Mouse (Mus musculus) forebrain, embryonic 13.5 days (tissue): ENCODE measurements around the gene Ccdc180. TPM values are rescaled to one million over a fixed set of nuclear protein-coding genes. Genes with fewer than 3 reads are reported as not detected.
A peak's percentile ranks its signal among the peaks of the same experiment; 100 is the strongest.

Experiments used
- ATAC-seq: fragments of 200-750 bp; cut with Nextera tagmentation; 2 replicates; pipeline ENCODE4 v1.8.0; 2017
- H3K27ac ChIP-seq: fragments of 300-500 bp; sonication (generic); 2 replicates; pipeline ENCODE4 v1.5.1; 2015; ENCODE audit warnings: inconsistent platforms, mild to moderate bottlenecking, moderate library complexity
- H3K27me3 ChIP-seq: fragments of 300-500 bp; sonication (generic); 2 replicates; pipeline ENCODE4 v1.6.1; 2015; ENCODE audit warnings: mild to moderate bottlenecking, inconsistent platforms
- H3K36me3 ChIP-seq: fragments of 300-500 bp; sonication (generic); 2 replicates; pipeline ENCODE4 v1.6.1; 2015; ENCODE audit warnings: mild to moderate bottlenecking, inconsistent platforms; ENCODE audit not compliant: poor library complexity, severe bottlenecking
- H3K4me1 ChIP-seq: fragments of 300-500 bp; sonication (generic); 2 replicates; pipeline ENCODE4 v1.6.1; 2015; ENCODE audit warnings: inconsistent platforms
- H3K4me2 ChIP-seq: fragments of 300-500 bp; sonication (generic); 2 replicates; pipeline ENCODE4 v1.6.1; 2015; ENCODE audit warnings: inconsistent platforms, mild to moderate bottlenecking, moderate library complexity
- H3K4me3 ChIP-seq: fragments of 300-500 bp; sonication (generic); 2 replicates; pipeline ENCODE4 v1.5.1; 2015; ENCODE audit warnings: mild to moderate bottlenecking, inconsistent platforms
- H3K9ac ChIP-seq: fragments of 300-500 bp; sonication (generic); 2 replicates; pipeline ENCODE4 v1.6.1; 2015; ENCODE audit warnings: mild to moderate bottlenecking, inconsistent platforms
- H3K9me3 ChIP-seq: fragments of 300-500 bp; sonication (generic); replicated peaks from 2 replicates; pipeline ENCODE4 v1.6.1; 2016; ENCODE audit warnings: inconsistent platforms
- WGBS: fragments of 180-500 bp; shearing (Covaris S2); methylation state at CpG from one replicate; pipeline ENCODE4 v1.1.7; 2015; 5-methylcytosine and 5-hydroxymethylcytosine counted together
- polyA plus RNA-seq: library from polyadenylated mRNA; unstranded; fragments of >200 nt; fragmentation: Nextera tagmentation; extraction: Ambion mirVana; gene quantifications from 2 replicates; pipeline ENCODE4 v1.2.1, GENCODE M21; 2015

Ccdc180 gene
- polyA plus RNA-seq, 1 experiment from 2014 or later: 0.25 TPM

DNA sequence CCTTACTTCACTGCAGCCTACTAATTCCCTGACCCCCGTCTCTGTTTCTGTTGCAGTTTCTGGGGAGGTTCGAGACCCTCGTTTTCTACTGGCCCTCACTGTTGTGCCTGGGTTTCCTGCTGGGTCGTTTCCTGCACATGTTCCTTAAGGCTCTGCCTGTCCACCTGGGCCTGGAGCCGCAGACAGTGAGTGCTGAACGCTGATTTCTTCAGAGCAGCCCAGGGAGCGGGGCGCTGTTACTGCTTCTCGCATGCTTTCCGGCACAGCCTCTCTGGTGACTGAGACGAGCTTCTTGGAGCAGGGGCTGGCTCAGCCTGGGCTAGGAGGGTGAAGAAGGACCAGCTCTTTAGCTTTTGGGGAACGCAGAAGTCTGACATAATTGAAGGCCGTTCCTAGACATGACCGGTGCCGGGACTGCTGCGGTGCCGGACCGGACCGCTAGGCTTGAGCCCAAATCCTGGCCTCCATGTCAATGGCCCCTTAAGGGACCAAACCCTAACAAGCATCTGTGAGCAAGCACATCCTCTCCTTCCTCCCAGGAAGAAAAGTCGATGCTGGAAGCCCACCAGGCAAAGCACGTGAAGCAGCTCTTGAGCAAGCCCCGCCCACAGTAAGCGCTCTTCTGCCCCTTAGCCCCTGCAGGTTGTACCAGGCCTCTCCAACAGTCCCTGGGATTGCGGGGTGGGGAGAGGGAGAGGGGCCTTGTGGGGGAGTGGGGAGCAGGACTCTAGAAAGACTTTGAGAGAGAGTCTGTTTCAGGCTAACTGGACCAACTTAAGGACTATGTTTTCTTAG, 20.9 kb upstream of the Ccdc180 start:
- no peaks in the 10 kb centered on the region for H3K9me3 ChIP-seq
- WGBS: 25% methylated on average over 24 of the region's 24 CpGs
- H3K4me2 ChIP-seq: peak overlapping the region; percentile 12; the same call in 1 of the 2 replicates
- no peak overlapping the region for H3K4me3 ChIP-seq
- H3K36me3 ChIP-seq: no peaks in the 10 kb centered on the region
- H3K9ac ChIP-seq: no peak overlapping the region
- H3K4me1 ChIP-seq: peaks cover 5% of the 10 kb centered on the region
- 0 out of 2 replicates have a peak, but pooled peaks cover 5% of the 10 kb centered on the region for H3K27me3 ChIP-seq
- no peak overlapping the region for H3K27ac ChIP-seq
- ATAC-seq: no peak

GRCm38 (mm10) chr4:45872147-45872546, 18.0 kb upstream of the Ccdc180 start:
- Histone ChIP-seq H3K36me3 (no peaks in the 10 kb centered on the region), H3K27me3 (0 out of 2 replicates have a peak, but pooled peaks cover 2% of the 10 kb centered on the region), H3K9me3 (no peaks in the 10 kb centered on the region), H3K4me3 (no peak overlapping the region), H3K4me2 (no peak overlapping the region), H3K9ac (no peak overlapping the region), H3K4me1 (peaks cover 5% of the 10 kb centered on the region), H3K27ac (no peak overlapping the region)
- no peak for ATAC-seq
- 100% methylated on average over 1 of the region's 2 CpGs for WGBS

GRCm38 (mm10) chr4:45878929-45879328, 11.2 kb upstream of the Ccdc180 start:
- Histone ChIP-seq H3K27ac (no peak overlapping the region), H3K9ac (no peak overlapping the region), H3K9me3 (no peaks in the 10 kb centered on the region), H3K4me2 (no peak overlapping the region), H3K27me3 (0 out of 2 replicates have a peak, but pooled peaks cover 4% of the 10 kb centered on the region), H3K36me3 (no peaks in the 10 kb centered on the region), H3K4me1 (no peaks in the 10 kb centered on the region), H3K4me3 (no peak overlapping the region)
- WGBS: 39% methylated on average over 5 of the region's 5 CpGs
- no peak for ATAC-seq

DNA sequence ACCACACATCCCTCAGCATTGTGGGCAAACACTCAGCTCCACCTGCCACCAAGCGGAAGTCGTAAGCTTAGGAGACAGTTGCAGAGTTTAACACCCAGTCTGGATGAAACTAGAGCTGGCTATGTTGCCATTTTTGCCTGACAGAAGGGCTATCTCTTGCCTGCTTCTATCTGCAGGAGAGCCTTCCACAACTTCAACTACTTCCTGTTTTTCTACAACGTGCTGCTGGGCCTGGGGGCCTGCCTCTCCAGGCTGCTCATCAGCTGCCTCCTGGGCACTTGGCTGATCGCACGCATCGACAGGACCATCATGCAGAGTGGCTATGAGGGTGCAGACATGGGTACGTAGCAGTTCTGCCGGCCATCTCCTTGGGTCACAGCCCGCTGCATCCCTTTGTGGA, 7.6 kb upstream of the Ccdc180 start:
- H3K4me2 ChIP-seq: no peak overlapping the region
- WGBS: 92% methylated on average over 9 of the region's 9 CpGs

GRCm38 (mm10) chr4:45883250-45883649, 6.9 kb upstream of the Ccdc180 start:
- Histone ChIP-seq H3K9me3 (no peaks in the 10 kb centered on the region), H3K27me3 (0 out of 2 replicates have a peak, but pooled peaks cover 4% of the 10 kb centered on the region), H3K9ac (no peak overlapping the region), H3K27ac (no peak overlapping the region), H3K36me3 (no peaks in the 10 kb centered on the region), H3K4me3 (no peak overlapping the region), H3K4me1 (no peaks in the 10 kb centered on the region), H3K4me2 (no peak overlapping the region)
- WGBS: 92% methylated on average over 16 of the region's 16 CpGs
- ATAC-seq: no peak

More for the DNA sequence above, 7.6 kb upstream of the Ccdc180 start:
- 0 out of 2 replicates have a peak, but pooled peaks cover 4% of the 10 kb centered on the region for H3K27me3 ChIP-seq
- no peaks in the 10 kb centered on the region for H3K4me1 ChIP-seq
- H3K4me3 ChIP-seq: no peak overlapping the region
- no peak overlapping the region for H3K27ac ChIP-seq
- no peak for ATAC-seq
- H3K9ac ChIP-seq: no peak overlapping the region
- no peaks in the 10 kb centered on the region for H3K9me3 ChIP-seq
- H3K36me3 ChIP-seq: no peaks in the 10 kb centered on the region

DNA sequence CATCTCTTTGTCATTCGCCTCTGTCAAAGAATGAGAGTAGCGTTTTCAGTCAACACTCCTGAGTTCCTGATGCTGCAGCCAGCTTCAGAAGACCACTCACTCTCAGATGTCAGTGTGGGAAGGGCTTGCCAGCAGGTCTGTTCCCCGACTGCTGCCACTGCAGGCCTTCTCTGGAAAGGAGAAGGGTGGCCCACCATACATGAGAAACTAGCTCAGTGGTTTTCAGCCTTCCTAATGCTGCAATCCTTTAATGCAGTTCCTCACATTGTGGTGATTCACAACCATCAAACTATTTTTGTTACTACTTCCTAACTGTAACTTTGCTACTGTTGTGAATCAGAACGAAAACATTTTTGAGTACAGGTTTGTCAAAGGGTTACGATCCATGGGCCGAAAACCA, 616 bp upstream of the Ccdc180 start:
- ATAC-seq: no peak
- H3K36me3 ChIP-seq: no peaks in the 10 kb centered on the region

GRCm38 (mm10) chr4:45896425-45897081, 6.5 kb downstream of the Ccdc180 start:
- Histone ChIP-seq H3K36me3 (no peaks in the 10 kb centered on the region), H3K4me1 (peaks cover 8% of the 10 kb centered on the region; the same call in 1 of the 2 replicates), H3K9ac (no peak overlapping the region), H3K4me2 (no peak overlapping the region), H3K4me3 (no peak overlapping the region), H3K27me3 (no peaks in the 10 kb centered on the region), H3K9me3 (no peaks in the 10 kb centered on the region), H3K27ac (no peak overlapping the region)
- WGBS: 15% methylated on average over 16 of the region's 16 CpGs
- no peak for ATAC-seq

More for the DNA sequence above, 616 bp upstream of the Ccdc180 start:
- Histone ChIP-seq H3K4me1 (peaks cover 11% of the 10 kb centered on the region), H3K9ac (no peak overlapping the region), H3K4me2 (no peak overlapping the region), H3K27me3 (no peaks in the 10 kb centered on the region), H3K27ac (no peak overlapping the region), H3K9me3 (no peaks in the 10 kb centered on the region), H3K4me3 (no peak overlapping the region)
- 53% methylated on average over 6 of the region's 6 CpGs for WGBS

DNA sequence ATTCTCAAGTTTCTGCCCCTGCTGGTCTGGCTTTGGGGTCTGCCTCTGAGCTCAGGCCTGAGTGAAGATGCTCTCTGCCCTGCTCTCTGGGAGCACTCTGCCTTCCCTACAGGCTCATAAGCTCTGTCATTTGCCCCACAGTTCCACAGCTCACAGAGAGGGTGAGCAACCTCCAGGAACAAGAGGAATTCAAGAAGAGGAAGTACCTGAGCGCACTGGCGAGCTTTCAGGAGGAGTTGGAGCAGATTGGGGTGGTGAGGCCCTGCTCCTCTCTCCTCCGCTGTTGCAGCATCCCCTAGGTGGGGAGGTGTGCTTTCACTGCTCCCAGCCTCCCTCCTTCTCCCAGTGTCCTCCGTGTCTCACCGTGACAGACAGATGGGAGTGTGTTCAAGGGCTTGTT, 8.3 kb downstream of the Ccdc180 start:
- Histone ChIP-seq H3K9ac (no peak overlapping the region), H3K9me3 (no peaks in the 10 kb centered on the region), H3K27ac (no peak overlapping the region), H3K4me2 (no peak overlapping the region), H3K4me3 (no peak overlapping the region), H3K27me3 (no peaks in the 10 kb centered on the region), H3K4me1 (peaks cover 8% of the 10 kb centered on the region; the same call in 1 of the 2 replicates), H3K36me3 (no peaks in the 10 kb centered on the region)
- 55% methylated on average over 5 of the region's 5 CpGs for WGBS
- no peak for ATAC-seq

- H3K27me3 ChIP-seq: no peaks in the 10 kb centered on the region
- no peak overlapping the region for H3K4me2 ChIP-seq
- ATAC-seq: no peak
- WGBS: 92% methylated on average over 13 of the region's 13 CpGs
- H3K9ac ChIP-seq: no peak overlapping the region
- no peaks in the 10 kb centered on the region for H3K9me3 ChIP-seq
- H3K4me3 ChIP-seq: no peak overlapping the region
- no peaks in the 10 kb centered on the region for H3K36me3 ChIP-seq
- H3K4me1 ChIP-seq: no peaks in the 10 kb centered on the region
- no peak overlapping the region for H3K27ac ChIP-seq
These were observed 19.2 kb downstream of the Ccdc180 start for GRCm38 (mm10) chr4:45909256-45909655.

DNA sequence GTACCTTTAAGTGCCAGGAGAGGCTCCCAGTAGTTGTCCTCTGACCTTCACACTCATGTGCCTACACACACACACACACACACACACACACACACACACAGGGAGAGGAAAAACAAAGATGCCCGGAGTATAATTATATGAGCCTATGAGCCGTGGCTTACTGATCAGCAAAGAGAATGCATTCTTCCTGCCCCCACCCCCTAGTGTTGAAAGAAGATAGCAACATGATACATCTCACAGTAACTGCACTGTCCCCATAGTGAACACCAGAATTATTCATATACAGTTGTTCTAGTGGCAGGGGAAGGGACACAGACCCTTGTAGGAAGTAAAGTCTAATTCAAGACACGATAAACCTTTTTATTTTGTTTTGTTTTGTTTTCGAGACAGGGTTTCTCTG, 19.8 kb downstream of the Ccdc180 start:
- ATAC-seq: no peak
- Histone ChIP-seq H3K9me3 (no peaks in the 10 kb centered on the region), H3K36me3 (no peaks in the 10 kb centered on the region), H3K4me3 (no peak overlapping the region), H3K9ac (no peak overlapping the region), H3K27me3 (no peaks in the 10 kb centered on the region), H3K27ac (no peak overlapping the region), H3K4me1 (no peaks in the 10 kb centered on the region), H3K4me2 (no peak overlapping the region)
- 82% methylated on average over 4 of the region's 4 CpGs for WGBS

- Histone ChIP-seq H3K27me3 (no peaks in the 10 kb centered on the region), H3K4me2 (no peak overlapping the region), H3K9me3 (no peaks in the 10 kb centered on the region), H3K36me3 (no peaks in the 10 kb centered on the region), H3K4me3 (no peak overlapping the region), H3K9ac (no peak overlapping the region), H3K4me1 (no peaks in the 10 kb centered on the region), H3K27ac (no peak overlapping the region)
- 83% methylated on average over 5 of the region's 5 CpGs for WGBS
- no peak for ATAC-seq
These were observed 21.2 kb downstream of the Ccdc180 start for GRCm38 (mm10) chr4:45911256-45911655.

DNA sequence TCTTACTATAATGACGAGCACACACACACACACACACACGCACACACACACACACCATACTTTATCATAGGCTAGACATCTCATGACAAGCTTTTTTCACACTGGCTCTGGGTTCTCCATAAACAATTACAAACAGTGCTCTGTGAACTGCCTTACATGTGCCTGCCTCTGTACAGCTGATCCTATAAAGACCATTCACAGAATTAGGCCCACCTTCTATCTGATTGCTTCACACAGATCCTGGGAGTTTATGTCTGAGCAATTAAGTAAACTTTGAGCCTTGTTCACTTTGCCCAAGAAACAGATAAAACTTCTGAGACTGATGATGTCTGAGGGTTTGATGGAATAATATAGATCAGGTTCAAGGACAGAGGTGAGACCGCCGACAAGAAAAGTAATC, 21.8 kb downstream of the Ccdc180 start:
- H3K9ac ChIP-seq: no peak overlapping the region
- no peak for ATAC-seq
- H3K27ac ChIP-seq: no peak overlapping the region
- no peaks in the 10 kb centered on the region for H3K9me3 ChIP-seq
- H3K4me3 ChIP-seq: no peak overlapping the region
- H3K4me1 ChIP-seq: no peaks in the 10 kb centered on the region
- H3K4me2 ChIP-seq: no peak overlapping the region
- WGBS: 88% methylated on average over 4 of the region's 4 CpGs
- H3K36me3 ChIP-seq: no peaks in the 10 kb centered on the region
- no peaks in the 10 kb centered on the region for H3K27me3 ChIP-seq
